Mouse (Mus musculus): ENCODE data around the gene Dhx57. TPM values are rescaled to one million over a fixed set of nuclear protein-coding genes. Genes with fewer than 3 reads are reported as not detected.
"Not testable (repeated sequence)": the region's sequence is repeated elsewhere in the genome, so short reads cannot be mapped to it uniquely, and the experiment has no call there.

The Dhx57 gene
- polyA plus RNA-seq, 1 experiment from 2014 or later, result 1.9 TPM

- peak within 1 kb of the TSS; percentile 78 for H3K9ac ChIP-seq (replicated peaks)
- H3K27me3 ChIP-seq (ENCODE audit: insufficient read depth, low read length), result no peaks in the 10 kb centered on the region
- H3K4me1 ChIP-seq (ENCODE audit: insufficient read depth), result peaks cover 8% of the 10 kb centered on the region; the same call in 1 of the 2 replicates
- H3K4me3 ChIP-seq (ENCODE audit: low read depth, low read length), result peak within 1 kb of the TSS; percentile 71
- H3K27ac ChIP-seq (ENCODE audit: low read depth), result peak within 1 kb of the TSS; percentile 89
- under 1% methylated on average over 33 of the region's 33 CpGs for WGBS (ENCODE audit: insufficient replicate concordance)
- peak within 1 kb of the TSS; percentile 80 for H3K4me2 ChIP-seq (ENCODE audit: low read depth, low read length)
- ATAC-seq (peak; percentile 96), DNase-seq (peak; percentile 86)
- no peaks in the 10 kb centered on the region for H3K36me3 ChIP-seq (replicated peaks; ENCODE audit: insufficient read depth, low read length)
- H3K9me3 ChIP-seq (ENCODE audit: low read length), result no peaks in the 10 kb centered on the region
- TF ChIP-seq CTCF (IDR thresholded peaks at IDR 0.05; ENCODE audit: low read depth) (no peak), EP300 (IDR thresholded peaks at IDR 0.05; ENCODE audit: low read depth) (0 out of 2 replicates have a peak, but pooled peaks have one; percentile 4)
Measured at GRCm38 (mm10) chr17:80224326-80225116, 65.8 kb downstream of the Dhx57 start, which contains the start of gene Gemin6. Gene Gemin6, plus strand, starts transcription at chr17:80224441.

- peak overlapping the region; percentile 78 for H3K9ac ChIP-seq (replicated peaks)
- H3K36me3 ChIP-seq (replicated peaks; ENCODE audit: insufficient read depth, low read length), result no peaks in the 10 kb centered on the region
- no peaks in the 10 kb centered on the region for H3K9me3 ChIP-seq (ENCODE audit: low read length)
- ATAC-seq (peak; percentile 32), DNase-seq (no peak)
- no peak for TF ChIP-seq CTCF (IDR thresholded peaks at IDR 0.05; ENCODE audit: low read depth)
- TF ChIP-seq EP300 (IDR thresholded peaks at IDR 0.05; ENCODE audit: low read depth), result no peak
- H3K4me1 ChIP-seq (ENCODE audit: insufficient read depth), result peaks cover 8% of the 10 kb centered on the region; the same call in 1 of the 2 replicates
- peak overlapping the region; percentile 71 for H3K4me3 ChIP-seq (ENCODE audit: low read depth, low read length)
- H3K27ac ChIP-seq (ENCODE audit: low read depth), result peak overlapping the region; percentile 89; the same call in 1 of the 2 replicates
- WGBS (ENCODE audit: insufficient replicate concordance), result 8% methylated on average over 9 of the region's 9 CpGs
- H3K4me2 ChIP-seq (ENCODE audit: low read depth, low read length), result peak overlapping the region; percentile 80
- H3K27me3 ChIP-seq (ENCODE audit: insufficient read depth, low read length), result no peaks in the 10 kb centered on the region
Measured at GRCm38 (mm10) chr17:80223829-80224228, 66.4 kb downstream of the Dhx57 start.

GRCm38 (mm10) chr17:80221890-80222628, 68.2 kb downstream of the Dhx57 start:
- WGBS (ENCODE audit: insufficient replicate concordance), result 57% methylated on average over 3 of the region's 3 CpGs
- DNase-seq, result peak; percentile 43

GRCm38 (mm10) chr17:80221202-80221601, 69.1 kb downstream of the Dhx57 start:
- 52% methylated on average over 9 of the region's 9 CpGs for WGBS (ENCODE audit: insufficient replicate concordance)
- H3K27me3 ChIP-seq (ENCODE audit: insufficient read depth, low read length), result no peaks in the 10 kb centered on the region
- no peak for ATAC-seq

More at GRCm38 (mm10) chr17:80221890-80222628, 68.2 kb downstream of the Dhx57 start:
- TF ChIP-seq CTCF (IDR thresholded peaks at IDR 0.05; ENCODE audit: low read depth), result peak; percentile 62
- TF ChIP-seq EP300 (IDR thresholded peaks at IDR 0.05; ENCODE audit: low read depth), result no peak
- no peaks in the 10 kb centered on the region for H3K27me3 ChIP-seq (ENCODE audit: insufficient read depth, low read length)
- H3K4me3 ChIP-seq (ENCODE audit: low read depth, low read length), result no peak overlapping the region
- peaks cover 8% of the 10 kb centered on the region; the same call in 1 of the 2 replicates for H3K4me1 ChIP-seq (ENCODE audit: insufficient read depth)
- H3K4me2 ChIP-seq (ENCODE audit: low read depth, low read length), result no peak overlapping the region
- H3K9me3 ChIP-seq (ENCODE audit: low read length), result no peaks in the 10 kb centered on the region
- no peak overlapping the region for H3K9ac ChIP-seq (replicated peaks)
- H3K27ac ChIP-seq (ENCODE audit: low read depth), result no peak overlapping the region
- H3K36me3 ChIP-seq (replicated peaks; ENCODE audit: insufficient read depth, low read length), result no peaks in the 10 kb centered on the region
- no peak for ATAC-seq

GRCm38 (mm10) chr17:80220131-80220530, 70.1 kb downstream of the Dhx57 start:
- Histone ChIP-seq H3K36me3 (replicated peaks; ENCODE audit: insufficient read depth, low read length) (no peaks in the 10 kb centered on the region), H3K27me3 (ENCODE audit: insufficient read depth, low read length) (no peaks in the 10 kb centered on the region), H3K9me3 (ENCODE audit: low read length) (no peaks in the 10 kb centered on the region), H3K4me3 (ENCODE audit: low read depth, low read length) (no peak overlapping the region), H3K4me1 (ENCODE audit: insufficient read depth) (peaks cover 7% of the 10 kb centered on the region; the same call in 1 of the 2 replicates), H3K9ac (replicated peaks) (no peak overlapping the region), H3K4me2 (ENCODE audit: low read depth, low read length) (no peak overlapping the region), H3K27ac (ENCODE audit: low read depth) (no peak overlapping the region)
- 76% methylated on average over 2 of the region's 2 CpGs for WGBS (ENCODE audit: insufficient replicate concordance)
- ATAC-seq, result no peak
- DNase-seq, result no peak
- TF ChIP-seq EP300 (IDR thresholded peaks at IDR 0.05; ENCODE audit: low read depth), result no peak
- no peak for TF ChIP-seq CTCF (IDR thresholded peaks at IDR 0.05; ENCODE audit: low read depth)

More at GRCm38 (mm10) chr17:80221202-80221601, 69.1 kb downstream of the Dhx57 start:
- no peak for DNase-seq
- H3K27ac ChIP-seq (ENCODE audit: low read depth), result no peak overlapping the region
- no peak overlapping the region for H3K4me3 ChIP-seq (ENCODE audit: low read depth, low read length)
- H3K4me1 ChIP-seq (ENCODE audit: insufficient read depth), result peaks cover 8% of the 10 kb centered on the region; the same call in 1 of the 2 replicates
- no peak overlapping the region for H3K9ac ChIP-seq (replicated peaks)
- H3K9me3 ChIP-seq (ENCODE audit: low read length), result no peaks in the 10 kb centered on the region
- TF ChIP-seq CTCF (IDR thresholded peaks at IDR 0.05; ENCODE audit: low read depth) (no peak), EP300 (IDR thresholded peaks at IDR 0.05; ENCODE audit: low read depth) (no peak)
- H3K4me2 ChIP-seq (ENCODE audit: low read depth, low read length), result no peak overlapping the region
- H3K36me3 ChIP-seq (replicated peaks; ENCODE audit: insufficient read depth, low read length), result no peaks in the 10 kb centered on the region

- not testable (repeated sequence) for H3K4me3 ChIP-seq (ENCODE audit: low read depth, low read length); H3K9me3 ChIP-seq (ENCODE audit: low read length); DNase-seq; H3K4me1 ChIP-seq (ENCODE audit: insufficient read depth); H3K27ac ChIP-seq (ENCODE audit: low read depth); H3K9ac ChIP-seq (replicated peaks); H3K36me3 ChIP-seq (replicated peaks; ENCODE audit: insufficient read depth, low read length); H3K27me3 ChIP-seq (ENCODE audit: insufficient read depth, low read length); ATAC-seq; H3K4me2 ChIP-seq (ENCODE audit: low read depth, low read length)
- 94% methylated on average over 4 of the region's 4 CpGs for WGBS (ENCODE audit: insufficient replicate concordance)
Measured at GRCm38 (mm10) chr17:80213998-80214397, 76.3 kb downstream of the Dhx57 start.

Data from liver, postnatal 0 days (tissue).